Mouse (Mus musculus) liver, postnatal 0 days (tissue): ENCODE results near the gene Neurl4.

Source experiments
- CTCF ChIP-seq: sonication (generic); IDR thresholded peaks from 2 replicates; pipeline ENCODE4 v1.5.1; 2016; ENCODE audit warnings: antibody characterized with exemption, low read depth
- EP300 ChIP-seq: IDR thresholded peaks from 2 replicates; pipeline ENCODE4 v1.6.1; 2016; ENCODE audit warnings: antibody characterized with exemption, low read depth, mild to moderate bottlenecking

DNA sequence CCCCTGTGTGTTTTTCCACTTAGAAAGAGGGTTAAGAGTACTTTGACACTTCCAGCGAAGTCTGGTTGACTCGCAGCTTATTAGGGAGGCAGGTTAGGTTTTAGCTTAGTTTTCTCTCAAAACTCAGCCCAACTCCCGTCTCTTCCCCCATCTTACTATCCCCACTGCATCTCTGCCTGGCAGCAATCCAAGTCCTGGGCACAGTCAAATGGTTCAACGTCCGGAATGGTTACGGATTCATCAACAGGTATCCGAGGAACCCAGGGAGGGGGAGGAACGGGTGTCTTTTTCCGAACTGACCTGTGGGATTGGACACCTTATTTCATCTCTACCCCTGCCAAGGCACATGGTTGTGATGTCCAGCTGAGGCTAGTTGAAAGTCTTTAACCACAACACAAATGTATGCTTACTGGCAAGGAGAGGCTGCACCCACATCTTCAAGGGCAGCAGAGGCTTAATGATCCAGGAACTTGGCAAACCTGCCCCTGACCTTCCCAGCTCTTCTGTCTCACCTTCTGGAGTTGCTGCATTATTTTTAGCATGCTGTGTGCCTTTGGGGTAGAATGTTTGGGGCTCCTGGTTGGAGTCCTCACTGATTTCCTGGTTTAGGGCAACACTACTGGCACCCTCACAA is 36.0 kb downstream of the Neurl4 start:
- TF ChIP-seq CTCF: no peak
- no peak for TF ChIP-seq EP300
